Mouse (Mus musculus) adrenal gland (tissue): Measurements from ENCODE around the gene Rap1b.

Experiments used
- intact Hi-C: fragments of 180-260 bp; cut with DNase I; formaldehyde crosslinking; loops from one replicate; pipeline ENCODE4 v1.15.1; 2025

Rap1b gene

DNA sequence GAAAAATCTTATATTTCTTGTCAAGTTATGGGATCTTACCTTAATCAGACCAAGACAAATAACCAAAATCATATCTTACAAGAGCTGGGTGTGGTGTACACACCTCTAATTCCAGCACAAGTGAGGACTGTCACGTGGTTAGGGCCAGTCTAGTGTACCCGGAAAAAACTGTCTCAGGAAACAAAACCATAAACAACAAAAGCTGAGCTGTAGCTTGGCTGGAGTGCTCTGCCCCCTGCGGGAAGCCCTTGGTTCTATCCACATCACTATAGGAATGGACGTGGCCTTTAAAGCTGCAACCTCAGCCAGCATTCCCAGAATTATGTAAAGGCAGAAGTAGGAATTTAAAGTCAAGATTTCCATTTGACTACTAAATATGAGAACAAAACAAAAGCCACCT, 21.7 kb downstream of the Rap1b start:
- intact Hi-C loops: no loop called here

DNA sequence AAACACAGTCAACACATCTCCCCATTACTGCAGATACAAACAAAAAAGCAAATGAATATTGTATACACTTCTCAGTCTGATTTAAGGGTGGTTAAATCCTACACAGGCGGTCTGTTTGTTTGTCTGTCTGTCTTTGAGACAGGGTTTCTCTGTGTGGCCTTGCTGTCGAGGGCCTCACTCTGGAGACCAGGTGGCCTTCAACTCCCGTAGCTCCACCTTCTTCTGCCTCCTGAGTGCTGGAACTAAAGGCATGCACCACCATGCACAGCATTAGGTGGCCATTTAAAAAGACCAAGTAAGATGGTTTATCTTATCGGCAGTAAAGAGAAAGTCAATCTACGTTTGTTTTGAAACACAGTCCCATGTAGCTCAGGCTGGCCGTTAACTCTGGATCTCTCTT, 22.5 kb downstream of the Rap1b start:
- intact Hi-C loops: no loop called here

DNA sequence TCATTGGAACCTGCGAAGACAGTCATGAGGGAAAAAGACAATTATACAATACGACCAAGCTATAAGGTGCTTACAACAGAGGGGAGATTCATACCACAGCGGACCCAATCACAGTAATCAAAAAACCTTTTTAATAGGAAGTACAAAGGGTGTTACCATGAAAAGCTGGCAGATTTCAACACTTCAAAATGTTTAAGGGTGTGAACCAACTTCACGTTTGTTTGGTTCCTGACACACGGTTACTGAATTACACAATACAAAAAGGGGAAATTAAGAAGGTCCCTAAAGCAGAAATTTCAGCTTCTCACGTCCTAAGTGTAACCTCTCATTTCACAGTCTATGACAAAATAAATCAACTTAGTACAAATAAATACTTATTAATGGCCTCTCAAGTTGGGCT, 27.2 kb downstream of the Rap1b start:
- intact Hi-C loops: no loop called here

DNA sequence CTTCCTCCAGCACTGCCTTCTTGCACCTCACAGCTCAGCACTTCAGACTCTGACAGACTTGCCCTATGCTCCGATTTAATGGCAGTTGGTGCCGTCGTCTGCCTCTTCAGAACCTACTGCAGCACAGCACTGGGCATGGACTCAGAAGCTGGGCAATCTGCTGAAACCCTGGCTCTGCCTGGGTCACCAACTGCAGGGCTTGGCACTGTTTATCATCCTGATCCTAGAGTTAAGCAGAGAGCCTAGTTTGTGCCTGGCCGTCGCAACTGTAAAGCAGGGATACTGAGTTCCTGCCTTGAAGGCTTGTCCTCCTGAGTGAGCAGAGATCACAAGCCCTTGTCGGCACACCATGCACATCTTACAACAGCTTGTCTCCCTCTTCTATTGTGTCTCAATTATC, 29.1 kb downstream of the Rap1b start:
- intact Hi-C loops: no loop called here

DNA sequence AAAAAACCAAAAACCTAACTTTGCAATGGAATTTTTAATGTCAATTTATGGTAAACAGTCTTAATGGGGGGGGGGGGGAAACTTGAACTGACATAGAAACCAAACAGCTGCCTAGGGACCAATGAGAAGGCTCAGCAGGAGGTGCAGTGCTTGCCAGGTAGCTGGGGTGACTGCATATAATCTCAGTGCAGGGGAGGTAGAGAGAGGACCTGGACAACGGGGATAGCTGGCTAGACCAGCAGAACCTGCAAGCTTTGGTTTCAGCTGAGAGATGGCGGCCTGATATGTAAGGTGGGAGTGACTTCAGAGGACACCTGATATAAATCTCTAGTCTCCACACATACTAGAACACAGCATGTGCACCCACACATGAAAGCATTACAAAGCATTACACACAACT, 33.3 kb downstream of the Rap1b start:
- intact Hi-C loops: no loop called here

DNA sequence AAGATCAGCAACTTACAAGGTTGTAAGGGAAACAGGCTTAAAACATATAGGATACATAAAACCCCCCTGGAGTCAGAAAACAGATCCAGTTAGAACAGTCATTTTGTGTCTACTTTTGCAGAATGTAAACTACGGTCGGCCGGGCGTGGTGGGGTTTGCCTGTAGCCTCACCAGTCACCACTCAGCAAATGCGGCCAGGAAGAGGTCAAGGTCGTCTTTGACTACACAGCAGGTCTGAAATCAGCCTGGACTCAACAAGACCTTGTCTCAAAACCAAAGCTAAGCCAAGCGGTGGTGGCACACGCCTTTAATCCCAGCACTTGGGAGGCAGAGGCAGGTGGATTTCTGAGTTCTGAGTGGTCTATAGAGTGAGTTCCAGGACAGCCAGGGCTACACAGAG, 34.3 kb downstream of the Rap1b start:
- intact Hi-C loops: no loop called here

DNA sequence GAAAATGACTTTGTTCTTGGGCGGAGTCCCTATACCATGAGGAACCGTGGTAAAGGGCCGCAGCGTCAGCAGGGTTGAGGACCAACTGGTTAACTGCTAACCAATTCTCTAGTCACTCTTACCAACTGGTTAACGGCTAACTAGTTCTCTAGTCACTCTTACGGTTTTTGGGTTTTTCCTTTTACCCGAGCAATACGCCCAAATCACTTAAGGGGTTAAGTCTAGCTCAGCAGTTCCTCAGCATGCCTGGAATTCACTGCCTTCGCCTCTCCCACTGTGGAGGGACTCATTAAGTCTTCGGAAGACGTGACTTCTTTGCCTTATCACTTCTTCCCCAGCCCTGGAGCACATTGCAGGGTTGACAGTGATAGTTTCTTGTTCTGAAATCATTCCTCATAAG, 35.3 kb downstream of the Rap1b start:
- intact Hi-C loops: no loop called here

DNA sequence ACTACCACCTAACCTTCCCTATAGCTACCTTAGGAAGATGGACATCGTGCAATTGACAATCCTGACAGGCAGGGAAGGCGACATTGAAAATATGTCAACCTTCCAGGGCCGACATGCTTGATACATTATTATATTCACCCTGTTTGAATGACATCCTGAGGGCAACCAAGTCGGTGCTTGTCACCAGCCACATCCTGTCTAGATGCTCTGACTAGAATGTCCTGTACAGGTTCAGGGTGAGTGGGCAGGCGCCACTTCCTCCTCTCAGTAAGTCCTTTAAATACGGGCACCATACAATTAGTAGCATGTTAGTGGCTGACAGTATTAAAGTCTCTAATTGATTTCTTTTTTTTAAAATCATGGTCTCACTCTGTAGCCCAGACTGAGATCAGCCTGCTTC, 37.8 kb downstream of the Rap1b start:
- intact Hi-C loops: no loop called here

DNA sequence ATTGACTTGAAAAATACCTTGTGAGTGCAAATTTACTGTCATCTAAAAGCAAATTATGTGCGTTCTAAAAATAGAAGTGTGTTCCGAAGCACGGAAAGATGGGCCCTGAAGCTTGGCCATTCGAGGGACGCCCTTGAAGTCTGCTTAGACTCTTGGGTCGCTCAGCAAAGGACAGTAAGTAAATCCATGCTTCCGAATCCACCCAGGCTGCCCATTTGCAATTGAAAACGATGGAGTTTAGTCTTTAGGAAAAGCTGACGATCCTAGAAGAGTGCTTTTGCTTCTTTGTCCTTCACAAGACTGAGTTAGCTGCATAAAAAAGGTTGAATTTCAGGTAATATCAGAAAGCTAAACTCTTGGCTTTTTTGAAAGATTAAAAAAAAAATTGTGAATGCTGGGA, 39.9 kb downstream of the Rap1b start:
- intact Hi-C loops: no loop called here

DNA sequence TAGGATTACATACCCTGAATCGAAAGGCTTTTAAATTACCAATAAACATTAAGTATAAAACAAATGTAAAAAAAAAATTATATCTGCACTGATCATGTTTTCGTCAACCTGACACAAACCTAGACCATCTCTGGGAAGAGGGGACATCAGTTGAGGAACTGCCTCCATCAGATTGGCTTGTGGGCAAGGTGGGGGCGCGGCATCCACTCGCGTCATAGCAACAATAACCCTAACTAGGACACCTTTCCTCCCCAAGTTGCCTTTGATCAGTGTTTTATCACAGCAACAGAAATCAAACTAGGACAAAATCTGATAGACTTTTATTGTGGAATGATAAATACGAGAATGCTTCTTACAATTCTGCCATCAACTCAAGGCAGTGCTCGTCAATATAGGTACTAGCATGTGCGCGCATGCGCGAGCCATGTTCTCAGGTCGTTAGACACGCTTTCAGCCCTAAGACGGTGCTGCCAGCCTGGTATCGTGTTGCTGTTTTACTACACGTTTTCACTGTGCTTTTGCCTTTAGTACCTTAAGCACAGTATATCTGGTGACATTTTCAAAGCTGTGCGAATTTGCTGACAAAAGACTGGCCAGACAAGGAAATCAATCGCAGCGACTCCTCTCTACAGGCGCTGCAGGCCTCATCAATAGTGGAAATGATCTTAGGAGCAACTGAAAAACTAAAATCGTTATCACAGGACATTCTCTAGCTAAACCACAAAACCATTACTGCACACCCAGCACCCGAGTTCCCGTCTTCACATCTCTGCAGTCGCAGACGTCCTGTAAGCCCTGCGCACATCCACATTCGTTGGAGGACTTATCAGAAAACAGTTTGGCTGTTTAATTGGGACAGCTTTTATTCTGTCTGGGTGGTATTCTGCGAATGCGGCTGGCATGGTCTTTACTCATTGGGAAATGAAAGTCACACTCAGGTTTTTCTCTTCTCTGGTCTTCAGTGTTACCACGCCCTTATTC, 41.7 kb downstream of the Rap1b start:
- intact Hi-C loops: no loop called here

DNA sequence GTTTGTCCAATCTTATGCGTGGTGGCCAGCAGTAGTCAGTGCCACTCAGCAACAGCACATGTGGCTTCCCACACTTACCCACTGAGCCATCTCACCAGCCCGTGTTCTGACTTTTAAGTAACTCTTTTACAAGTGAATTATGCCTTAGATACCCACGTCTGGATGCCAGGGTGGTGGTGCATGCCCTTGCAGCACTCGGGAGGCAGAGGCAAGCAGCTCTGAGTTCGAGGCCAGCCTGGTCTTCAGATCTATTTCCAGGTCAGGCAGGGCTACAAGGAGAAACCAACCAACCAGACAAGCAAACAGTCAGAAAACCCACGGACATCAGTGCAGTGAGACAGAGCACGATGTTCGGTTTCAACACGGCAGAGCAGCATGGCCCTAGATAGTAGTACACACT, 43.9 kb downstream of the Rap1b start:
- intact Hi-C loops: no loop called here

DNA sequence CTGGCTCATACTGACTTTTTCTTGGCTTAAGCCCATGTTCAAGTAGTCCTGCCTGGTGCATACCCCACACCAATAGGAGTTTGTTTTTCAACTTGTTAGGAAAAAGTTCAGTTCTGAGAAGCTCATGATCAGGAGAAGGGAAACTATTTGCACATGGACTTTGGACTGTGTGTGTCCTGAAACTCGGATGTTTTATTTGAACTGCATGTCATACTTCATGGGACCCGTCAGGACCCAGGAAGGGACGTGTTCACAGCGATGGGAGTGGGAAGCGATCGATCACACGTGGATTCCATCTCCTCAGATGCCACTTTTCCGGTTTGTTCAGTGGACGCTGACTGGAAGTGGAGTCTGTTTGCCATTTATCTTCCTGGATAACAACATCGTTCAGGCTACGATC, 46.0 kb downstream of the Rap1b start:
- intact Hi-C loops: loop anchor here (5.0 kb wide), 1 partner anchor 42 kb away; no protein-coding TSS in a partner anchor

DNA sequence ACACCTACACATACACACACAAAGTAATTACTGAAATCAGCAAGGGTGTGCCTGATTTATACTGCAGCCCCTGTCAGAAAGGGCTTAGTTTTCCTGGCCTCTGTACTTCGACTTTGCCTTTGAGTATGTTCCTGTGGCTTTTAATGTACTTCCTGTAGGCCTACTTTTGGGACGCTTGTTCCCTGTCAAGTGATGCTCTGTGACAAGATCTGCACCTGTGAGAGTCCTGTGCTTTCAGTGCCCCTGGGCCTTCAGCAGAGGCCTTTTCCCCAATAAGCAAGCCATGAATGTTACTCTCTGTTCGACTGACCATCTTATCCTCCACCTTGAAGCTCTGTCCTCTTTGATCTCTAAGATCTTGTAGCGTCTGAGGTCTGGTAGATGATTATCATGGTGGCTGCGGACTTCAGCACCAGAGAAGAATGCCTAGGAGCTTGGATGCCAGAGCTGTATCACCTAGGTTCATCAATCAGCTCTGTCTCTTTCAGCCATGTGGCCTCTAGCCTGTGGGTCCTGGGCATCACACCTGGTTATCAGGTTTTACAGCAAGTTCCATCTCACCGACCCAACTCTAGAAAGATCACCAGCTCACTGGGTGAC, 47.3 kb downstream of the Rap1b start:
- intact Hi-C loops: loop anchor here (5.0 kb wide), 1 partner anchor 44 kb away; no protein-coding TSS in a partner anchor

DNA sequence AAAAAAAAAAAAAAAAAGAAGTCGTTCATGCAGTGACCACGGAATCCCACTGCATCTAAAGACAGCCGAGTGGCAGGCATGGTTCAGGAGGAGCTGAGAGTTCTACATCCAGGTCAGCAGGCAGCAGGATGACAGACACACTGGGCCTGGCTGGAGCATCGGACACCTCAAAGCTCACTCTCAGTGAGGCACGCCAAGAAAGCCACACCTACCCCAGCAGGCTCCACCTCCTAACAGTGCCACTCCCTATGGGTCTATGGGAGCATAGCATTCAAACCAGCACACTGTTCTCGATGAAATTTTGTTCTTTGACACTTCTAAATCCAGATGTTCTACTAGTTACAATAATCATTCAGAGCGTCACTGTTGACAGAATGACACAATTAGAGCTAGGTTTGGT, 48.2 kb downstream of the Rap1b start:
- intact Hi-C loops: loop anchor here (5.0 kb wide), 1 partner anchor 45 kb away; no protein-coding TSS in a partner anchor

DNA sequence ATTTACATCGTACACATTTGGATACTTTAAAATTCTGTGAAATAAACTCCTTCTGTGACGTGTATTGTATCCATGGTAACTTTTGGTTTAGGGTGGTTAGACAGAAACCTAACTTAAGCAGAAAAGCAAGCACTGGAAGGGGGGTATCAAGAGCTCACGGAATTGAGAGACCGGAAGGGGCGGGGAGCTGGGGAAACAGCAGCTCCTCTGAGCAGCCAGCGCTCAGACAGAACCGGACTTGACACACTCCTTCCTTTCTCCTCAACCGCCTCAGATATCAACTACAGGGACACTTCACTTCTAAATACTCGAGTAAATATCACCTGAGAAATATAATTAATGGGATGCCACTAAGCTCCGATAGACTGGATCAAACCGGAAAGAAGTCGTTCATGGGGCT, 48.7 kb downstream of the Rap1b start:
- intact Hi-C loops: loop anchor here (5.0 kb wide), 1 partner anchor 45 kb away; no protein-coding TSS in a partner anchor

DNA sequence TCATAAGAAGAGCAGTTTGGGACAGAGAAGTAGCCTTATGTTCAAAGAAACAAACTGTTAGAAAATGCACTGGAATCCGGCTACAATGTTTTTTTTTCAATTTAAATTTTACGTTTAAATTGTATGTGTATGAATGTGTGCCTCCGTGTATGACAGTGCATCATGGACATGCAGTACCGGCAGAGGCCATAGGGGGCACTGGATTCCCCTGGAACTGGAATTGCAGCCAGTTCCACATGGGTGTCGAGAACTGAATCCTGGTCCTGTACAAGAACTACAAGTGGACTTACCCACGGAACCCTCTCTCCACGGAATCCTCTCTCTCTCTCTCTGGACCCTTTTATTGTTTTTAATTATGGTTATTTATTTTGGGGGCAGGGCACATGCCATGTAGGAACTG, 49.7 kb downstream of the Rap1b start:
- intact Hi-C loops: loop anchor here (5.0 kb wide), 1 partner anchor 46 kb away; no protein-coding TSS in a partner anchor

DNA sequence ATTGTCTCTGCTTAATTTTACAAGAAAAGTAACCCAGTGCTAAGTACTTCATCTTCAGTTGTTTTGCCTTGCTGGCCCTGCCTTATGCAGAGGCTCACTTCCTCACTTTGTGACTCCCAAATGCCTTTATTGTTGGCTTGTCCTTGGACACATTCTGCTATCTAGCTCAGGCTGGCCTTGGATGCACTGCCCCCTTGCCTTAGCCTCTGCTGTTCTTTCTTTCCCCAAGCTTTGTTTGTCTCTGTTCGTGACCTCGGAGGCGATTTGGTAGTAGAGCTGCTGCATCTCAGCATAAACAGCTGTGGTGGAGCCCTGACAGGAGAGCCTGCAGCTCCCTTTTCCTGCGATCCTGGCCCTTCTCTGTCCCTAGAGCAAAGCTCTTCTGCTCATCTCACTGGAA, 50.6 kb downstream of the Rap1b start:
- intact Hi-C loops: loop anchor here (5.0 kb wide), 1 partner anchor 47 kb away; no protein-coding TSS in a partner anchor

DNA sequence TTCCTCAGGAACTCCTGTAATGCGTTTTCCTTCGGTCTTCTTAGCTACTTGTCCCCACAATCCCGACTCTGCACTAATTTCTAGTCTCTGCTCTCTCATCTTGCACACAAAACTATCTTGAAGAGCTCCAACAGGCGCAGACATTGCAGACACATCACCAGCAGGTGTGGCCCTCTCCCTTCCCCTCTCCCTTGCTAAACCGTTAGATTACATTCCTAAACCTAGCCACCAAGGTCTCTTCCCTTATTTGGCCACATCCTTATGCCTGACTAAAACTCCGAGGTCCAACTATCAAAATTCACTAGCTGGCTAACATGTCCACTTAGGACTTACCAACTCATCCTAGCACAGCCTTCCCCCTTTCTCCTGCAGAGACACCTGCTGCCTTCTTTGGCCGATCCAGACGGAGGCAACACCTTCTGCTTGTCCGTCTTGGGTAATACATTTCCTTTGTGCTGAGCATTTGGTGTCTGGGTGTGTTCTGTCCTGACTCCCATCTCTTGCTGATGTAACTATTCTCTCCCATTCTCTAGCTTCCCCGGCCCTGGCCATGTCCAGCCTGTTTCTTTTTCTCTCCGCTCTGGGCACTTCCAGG, 52.3 kb downstream of the Rap1b start:
- intact Hi-C loops: loop anchor here (2.0 to 5.0 kb wide), 2 partner anchors 47 to 314 kb away; partner anchors contain the start of gene Slc35e3

DNA sequence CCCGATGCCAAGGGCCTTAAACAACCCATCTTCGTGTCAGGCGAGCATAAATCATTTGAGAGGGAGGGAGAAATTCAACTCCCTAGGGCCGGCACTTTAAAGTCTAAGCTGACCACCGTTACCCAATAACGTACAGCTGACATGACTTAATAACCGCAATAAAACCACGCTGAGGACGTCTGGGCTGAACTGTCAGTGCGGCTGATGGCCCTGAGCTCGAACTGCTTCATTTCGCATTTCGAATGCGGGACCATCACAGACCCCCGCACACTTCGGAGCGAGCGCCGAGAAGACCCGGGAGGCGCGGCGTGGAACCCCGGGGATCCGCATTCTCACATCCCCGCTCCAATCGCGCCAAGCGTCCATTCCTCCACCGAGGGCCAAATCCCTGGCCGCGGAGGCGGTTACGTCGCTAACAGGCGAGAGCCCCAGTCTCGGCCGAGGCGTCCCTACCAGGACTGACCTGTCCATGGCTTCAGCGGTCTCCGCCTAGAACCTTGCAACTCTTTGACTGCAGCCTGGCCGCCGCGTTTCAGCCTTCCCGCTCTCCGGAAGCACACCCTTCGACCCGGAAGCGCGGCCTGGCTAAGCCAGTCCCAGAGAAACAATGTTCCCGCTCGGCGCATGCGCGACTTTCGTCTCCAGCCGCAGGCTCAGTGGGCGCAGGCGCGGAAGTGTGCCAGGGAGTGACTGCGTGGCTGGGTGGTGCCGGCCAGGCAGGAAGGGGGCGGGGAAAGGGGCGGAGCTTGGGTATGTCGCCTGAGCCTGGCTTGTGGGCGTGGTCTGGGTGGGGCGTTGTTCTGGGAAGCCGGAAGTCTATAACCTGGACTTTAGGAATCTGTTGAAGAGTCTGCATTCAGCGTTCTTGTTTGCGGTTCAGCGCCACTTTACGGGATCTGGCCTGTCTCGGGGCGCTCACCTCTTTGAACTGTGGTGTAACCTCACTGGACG, 53.4 kb downstream of the Rap1b start, which contains the start of gene Nup107:
Gene Nup107, minus strand, starts transcription at position 565 of the 951 bp plus-strand sequence.
- intact Hi-C loops: loop anchor here (2.0 to 5.0 kb wide), 2 partner anchors 46 to 315 kb away; partner anchors contain the start of gene Slc35e3

DNA sequence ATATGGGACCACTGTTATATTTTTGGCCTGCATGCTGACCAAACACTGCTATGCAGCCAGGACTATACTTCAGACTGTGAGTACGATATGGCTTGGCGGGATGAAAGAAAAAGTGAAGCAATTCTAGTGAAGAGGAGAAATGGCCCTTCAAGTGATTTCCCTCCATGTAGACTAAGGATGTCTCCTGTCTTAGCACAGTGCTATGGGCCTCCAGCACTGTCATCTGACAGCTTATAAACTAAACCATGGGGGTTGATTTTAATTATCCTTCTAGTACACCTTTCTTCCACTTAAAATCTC, 54.7 kb downstream of the Rap1b start:
- intact Hi-C loops: loop anchor here (5.0 kb wide), 1 partner anchor 316 kb away; no protein-coding TSS in a partner anchor
